Mouse (Mus musculus): Measurements from ENCODE around the gene Il5. TPM values are rescaled to one million over a fixed set of nuclear protein-coding genes. Genes with fewer than 3 reads are reported as not detected.

Gene Il5
- not detected for total RNA-seq (2023)

GRCm38 (mm10) chr11:53720715-53721114, at the start of gene Il5:
Gene Il5, plus strand, starts transcription at chr11:53720794.

GRCm38 (mm10) chr11:53706934-53707717, 13.5 kb upstream of the Il5 start, which contains the start of gene Rad50:
Gene Rad50, minus strand, starts transcription at chr11:53707319.

GRCm38 (mm10) chr11:53769760-53770124, 49.1 kb downstream of the Il5 start, which contains the start of gene Irf1:
Gene Irf1, plus strand, starts transcription at chr11:53770014.

DNA sequence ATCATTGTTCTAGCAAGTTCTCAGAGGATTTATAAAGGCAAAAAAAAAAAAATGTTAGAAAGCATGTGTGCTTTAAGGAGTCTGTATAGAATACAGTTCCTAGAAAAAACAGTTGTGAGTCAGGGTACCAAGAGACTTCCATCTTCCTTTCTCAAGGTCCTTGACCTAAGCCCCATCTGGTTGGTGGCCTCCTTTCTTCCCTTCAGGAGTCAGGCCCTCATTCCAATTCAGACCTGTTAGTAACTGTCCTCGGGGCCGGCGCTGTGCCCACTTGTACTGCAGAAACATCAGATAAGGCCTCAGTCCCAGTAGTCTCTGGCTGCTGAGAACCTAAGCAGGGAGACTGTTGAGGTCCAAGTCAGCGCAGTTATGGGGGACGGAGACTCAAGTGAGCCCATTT, 52.5 kb downstream of the Il5 start, which contains the start of gene Gm17334:
Gene Gm17334 (minus strand): TSS at position 101 of the 400 bp plus-strand sequence.

Other genes starting within 250 kb of the Il5 start
- gene Gm9945, start 240.6 kb upstream of the Il5 start, total RNA-seq (2023), result not detected
- gene Sowaha, start 240.5 kb upstream of the Il5 start, total RNA-seq (2023), result not detected
- gene Sept8, start 201.5 kb upstream of the Il5 start, total RNA-seq (2023), result 4.5 TPM
- gene Kif3a, start 153.4 kb upstream of the Il5 start, total RNA-seq (2023), result 3.5 TPM
- gene Il4, start 102.1 kb upstream of the Il5 start, total RNA-seq (2023), result not detected
- not detected for gene Il13, start 86.1 kb upstream of the Il5 start, total RNA-seq (2023)
- 27.4 TPM for gene Rad50, start 13.5 kb upstream of the Il5 start, total RNA-seq (2023)
- gene Irf1, start 49.2 kb downstream of the Il5 start, total RNA-seq (2023), result 280 TPM
- 1.8 TPM for gene Gm17334, start 52.4 kb downstream of the Il5 start, total RNA-seq (2023)
- 24.2 TPM for gene Gm12216, start 138.5 kb downstream of the Il5 start, total RNA-seq (2023)
- gene Slc22a5, start 170.9 kb downstream of the Il5 start, total RNA-seq (2023), result 11.7 TPM

Measured in CD8-positive naive resting alpha-beta T cell, adult 57 days (primary cell).